Mouse (Mus musculus): ENCODE results near the gene Camk2n1.

DNA sequence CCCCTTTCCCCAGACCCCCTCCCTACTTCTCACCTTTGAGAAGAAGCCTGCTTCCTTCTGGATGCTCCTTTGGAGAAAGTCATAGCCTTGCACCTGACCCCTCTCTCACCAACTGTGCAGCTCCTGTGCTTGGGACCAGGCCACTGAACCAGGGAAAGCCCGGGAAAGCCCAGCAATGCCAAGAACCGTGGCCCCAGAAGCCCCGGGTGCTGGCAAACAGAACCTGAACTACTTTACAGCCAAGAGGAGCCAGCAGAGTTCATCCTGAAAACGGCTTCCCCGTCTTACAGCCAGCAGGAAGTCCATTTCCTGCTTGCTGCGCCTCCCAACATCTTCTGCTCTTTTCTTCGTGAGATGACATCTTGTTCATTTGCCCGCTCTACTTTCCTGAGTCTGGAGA lies 28.6 kb downstream of the Camk2n1 start:
- TF ChIP-seq CTCF (IDR thresholded peaks at IDR 0.05; ENCODE audit: low read depth, low read length) (no peak), POLR2A (IDR thresholded peaks at IDR 0.05; ENCODE audit: borderline replicate concordance, low read depth, low read length) (no peak)

All from bone marrow macrophage, adult 2 months (primary cell).